Mouse (Mus musculus) ovary, adult 18-20 months (tissue): ENCODE measurements around the gene Guca2a.

Source experiments
- DNase-seq: peaks from one replicate; pipeline ENCODE4 v3.0.0; 2022; ENCODE audit warnings: low spot score, mixed read lengths

The Guca2a gene

GRCm38 (mm10) chr4:119638656-119639055 is 1.2 kb downstream of the Guca2a start:
- DNase-seq: no peak

GRCm38 (mm10) chr4:119642666-119643065 is 5.2 kb downstream of the Guca2a start:
- no peak for DNase-seq

GRCm38 (mm10) chr4:119657011-119657410 is 19.5 kb downstream of the Guca2a start:
- DNase-seq: no peak

- DNase-seq: no peak
These were observed 20.7 kb downstream of the Guca2a start for GRCm38 (mm10) chr4:119658246-119658645.

- no peak for DNase-seq
These were observed 21.2 kb downstream of the Guca2a start, which contains the start of gene Guca2b for GRCm38 (mm10) chr4:119658731-119659130. Guca2b (minus strand) TSS chr4:119658954.

- no peak for DNase-seq
These were observed 22.5 kb downstream of the Guca2a start for GRCm38 (mm10) chr4:119660007-119660406.

GRCm38 (mm10) chr4:119662151-119662550 is 24.6 kb downstream of the Guca2a start:
- DNase-seq: no peak

GRCm38 (mm10) chr4:119662976-119663375 is 25.5 kb downstream of the Guca2a start:
- no peak for DNase-seq

- DNase-seq: no peak
These were observed 26.0 kb downstream of the Guca2a start for GRCm38 (mm10) chr4:119663409-119664095.

- DNase-seq: no peak
These were observed 27.7 kb downstream of the Guca2a start for GRCm38 (mm10) chr4:119665166-119665565.

- no peak for DNase-seq
These were observed 28.6 kb downstream of the Guca2a start for GRCm38 (mm10) chr4:119666116-119666515.

- DNase-seq: no peak
These were observed 29.9 kb downstream of the Guca2a start for GRCm38 (mm10) chr4:119667454-119667853.

GRCm38 (mm10) chr4:119668185-119668584 is 30.7 kb downstream of the Guca2a start:
- DNase-seq: no peak

- no peak for DNase-seq
These were observed 31.1 kb downstream of the Guca2a start for GRCm38 (mm10) chr4:119668596-119668995.

- no peak for DNase-seq
These were observed 32.1 kb downstream of the Guca2a start for GRCm38 (mm10) chr4:119669356-119670209.

- no peak for DNase-seq
These were observed 32.7 kb downstream of the Guca2a start for GRCm38 (mm10) chr4:119670210-119670555.

GRCm38 (mm10) chr4:119670736-119671135 is 33.2 kb downstream of the Guca2a start:
- no peak for DNase-seq

GRCm38 (mm10) chr4:119671164-119671563 is 33.7 kb downstream of the Guca2a start:
- no peak for DNase-seq

- DNase-seq: no peak
These were observed 35.2 kb downstream of the Guca2a start for GRCm38 (mm10) chr4:119672685-119673084.

- DNase-seq: no peak
These were observed 45.1 kb downstream of the Guca2a start for GRCm38 (mm10) chr4:119682596-119682995.

GRCm38 (mm10) chr4:119685746-119686145 is 48.2 kb downstream of the Guca2a start:
- DNase-seq: no peak
